Mouse (Mus musculus): ENCODE measurements around the gene Crybg2.

- TF ChIP-seq EP300 (IDR thresholded peaks at IDR 0.05; ENCODE audit: insufficient read depth, low read depth, low read length) (peak; percentile 95), CTCF (IDR thresholded peaks at IDR 0.05; ENCODE audit: low read depth, low read length) (no peak)
Observed at GRCm38 (mm10) chr4:134016767-134017166, 43.8 kb upstream of the Crybg2 start.

Data from ES-Bruce4 (cell line).